Mouse (Mus musculus) macrophage (primary cell): ENCODE data around the gene Cd63. TPM values are rescaled to one million over a fixed set of nuclear protein-coding genes. Genes with fewer than 3 reads are reported as not detected.

ENCODE experiments used
- H3K27ac ChIP-seq: fragments of 350-480 bp; formaldehyde crosslinking; 2 replicates; pipeline ENCODE4 v1.9.0; 2021
- H3K36me3 ChIP-seq: fragments of 350-480 bp; formaldehyde crosslinking; 2 replicates; pipeline ENCODE4 v1.9.0; 2021; ENCODE audit errors: inconsistent target
- H3K4me3 ChIP-seq: fragments of 350-480 bp; formaldehyde crosslinking; 2 replicates; pipeline ENCODE4 v1.9.0; 2021; ENCODE audit errors: inconsistent target
- H3K79me2 ChIP-seq: fragments of 350-480 bp; formaldehyde crosslinking; 2 replicates; pipeline ENCODE4 v1.9.0; 2021; ENCODE audit errors: inconsistent target
- WGBS: methylation state at CpG from one replicate; pipeline ENCODE4 v1.1.7; 2026; ENCODE audit warnings: inconsistent platforms; ENCODE audit not compliant: missing documents; 5-methylcytosine and 5-hydroxymethylcytosine counted together
- polyA plus RNA-seq: library from polyadenylated mRNA; stranded (reverse); fragments of 250-400 nt; gene quantifications from 3 replicates; pipeline ENCODE4 v1.2.4, GENCODE M21; 2018; ENCODE audit warnings: inconsistent platforms
- total RNA-seq, 78 experiments: library from RNA; depleted of rRNA; stranded (reverse); fragments of 250-400 nt; gene quantifications; 1 replicate in 9 of 78; 2 replicates in 24 of 78; 3 replicates in 43 of 78; 4 replicates in 2 of 78; pipeline ENCODE4 v1.2.4; 2018; ENCODE audit warnings: inconsistent platforms in 56 of 78

Gene Cd63
- total RNA-seq (2018; cell fraction: chromatin; rRNA removed), result 100 to 1,000 TPM in 20 of 26 experiments, 10 to 100 TPM in 6; 64.3 to 309 (median 139) TPM
- total RNA-seq (2018; cell fraction: cytosol; rRNA removed), result 1,000 to 10,000 TPM in 13 of 26 experiments, 100 to 1,000 TPM in 13; 763 to 1,370 (median 956) TPM
- 1,000 to 10,000 TPM in 4 of 26 experiments, 100 to 1,000 TPM in 22; 352 to 1,389 (median 692) TPM for total RNA-seq (2018; cell fraction: nucleus; rRNA removed)
- polyA plus RNA-seq, result 1,227 to 1,611 TPM (median 1,544 TPM) in 3 replicates

DNA sequence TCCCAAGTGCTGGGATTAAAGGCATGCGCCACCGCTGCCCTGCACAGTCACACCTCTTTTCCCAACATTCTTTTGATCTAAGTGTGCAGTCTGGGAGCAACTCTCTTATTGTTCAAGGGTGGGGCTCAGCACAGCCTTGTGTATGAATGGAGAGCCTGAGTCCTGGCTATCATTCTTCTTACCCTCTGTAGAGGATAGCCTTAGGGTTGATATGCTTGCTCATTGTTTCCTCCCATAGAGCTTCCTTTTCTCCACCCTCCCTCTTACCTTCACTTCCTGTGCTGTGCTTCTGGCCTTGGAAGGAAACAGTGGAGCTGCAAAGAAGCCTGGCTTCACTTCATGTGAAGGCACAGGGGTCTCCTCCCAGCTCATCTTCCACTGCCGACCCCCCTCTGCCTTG is at the start of gene Cd63:
Cd63 (plus strand) TSS at position 292 of the 400 bp plus-strand sequence.
- peak within 1 kb of the TSS; percentile 66 for H3K27ac ChIP-seq
- H3K79me2 ChIP-seq, result no peaks in the 10 kb centered on the region
- H3K4me3 ChIP-seq, result no peak within 1 kb of the TSS
- 87% methylated on average over 3 of the region's 3 CpGs for WGBS
- no peaks in the 10 kb centered on the region for H3K36me3 ChIP-seq

DNA sequence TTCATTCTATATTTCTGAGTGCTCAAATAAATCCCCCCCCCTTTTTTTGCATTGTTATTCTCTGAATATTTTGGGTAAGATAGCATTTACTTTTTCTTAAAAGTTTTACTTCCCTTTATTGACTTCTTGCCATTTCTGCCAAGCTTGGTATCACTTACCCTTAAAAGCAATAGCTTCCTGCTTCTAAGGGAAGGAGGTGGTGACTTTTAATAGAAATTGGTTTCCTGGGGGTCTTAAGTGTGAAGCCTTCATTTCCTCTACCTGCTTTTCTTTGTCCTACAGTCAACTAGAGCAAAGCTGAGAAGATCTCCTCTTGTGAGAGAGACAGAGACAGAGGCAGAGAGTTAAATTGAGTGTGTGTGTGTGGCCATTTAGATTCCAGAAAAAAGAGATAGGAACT is 39.6 kb upstream of the Cd63 start:
- H3K4me3 ChIP-seq, result no peak overlapping the region
- H3K27ac ChIP-seq, result no peak overlapping the region
- H3K36me3 ChIP-seq, result peaks cover 34% of the 10 kb centered on the region
- no peaks in the 10 kb centered on the region for H3K79me2 ChIP-seq

GRCm38 (mm10) chr10:128866042-128866441 is 34.7 kb upstream of the Cd63 start:
- 92% methylated on average over 3 of the region's 3 CpGs for WGBS
- Histone ChIP-seq H3K27ac (no peak overlapping the region), H3K36me3 (0 out of 2 replicates have a peak, but pooled peaks cover 18% of the 10 kb centered on the region), H3K4me3 (no peak overlapping the region), H3K79me2 (no peaks in the 10 kb centered on the region)

- no peak overlapping the region for H3K4me3 ChIP-seq
- H3K27ac ChIP-seq, result no peak overlapping the region
- H3K79me2 ChIP-seq, result no peaks in the 10 kb centered on the region
- H3K36me3 ChIP-seq, result 0 out of 2 replicates have a peak, but pooled peaks cover 18% of the 10 kb centered on the region
- WGBS, result 100% methylated on average over 1 of the region's 1 CpGs
Measured at GRCm38 (mm10) chr10:128866518-128866917, 34.3 kb upstream of the Cd63 start.

- no peak overlapping the region for H3K4me3 ChIP-seq
- no peaks in the 10 kb centered on the region for H3K79me2 ChIP-seq
- WGBS, result 92% methylated on average over 3 of the region's 3 CpGs
- H3K27ac ChIP-seq, result no peak overlapping the region
- peaks cover 31% of the 10 kb centered on the region; the same call in 1 of the 2 replicates for H3K36me3 ChIP-seq
Measured at GRCm38 (mm10) chr10:128870341-128870740, 30.4 kb upstream of the Cd63 start.

DNA sequence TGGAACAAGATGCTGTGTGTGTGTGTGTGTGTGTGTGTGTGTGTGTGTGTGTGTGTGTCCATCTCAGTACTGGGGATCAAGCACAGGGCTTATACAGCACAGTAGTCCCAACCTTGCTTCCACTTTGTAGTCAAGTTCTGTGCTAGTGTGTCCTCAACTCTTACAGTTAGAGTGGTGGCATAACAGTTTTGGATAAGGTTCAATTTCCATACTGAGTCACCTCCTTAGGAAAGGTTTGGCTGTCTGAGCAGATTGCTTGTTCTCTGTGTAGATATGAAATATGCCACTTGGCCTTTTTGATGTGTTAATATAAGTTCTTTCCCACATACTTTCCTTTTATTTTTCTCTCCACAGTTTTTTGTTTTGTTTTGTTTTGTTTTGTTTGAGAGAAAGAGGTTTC is 22.5 kb upstream of the Cd63 start:
- Histone ChIP-seq H3K4me3 (no peak overlapping the region), H3K79me2 (no peaks in the 10 kb centered on the region), H3K27ac (no peak overlapping the region), H3K36me3 (peaks cover 14% of the 10 kb centered on the region; the same call in 1 of the 2 replicates)

DNA sequence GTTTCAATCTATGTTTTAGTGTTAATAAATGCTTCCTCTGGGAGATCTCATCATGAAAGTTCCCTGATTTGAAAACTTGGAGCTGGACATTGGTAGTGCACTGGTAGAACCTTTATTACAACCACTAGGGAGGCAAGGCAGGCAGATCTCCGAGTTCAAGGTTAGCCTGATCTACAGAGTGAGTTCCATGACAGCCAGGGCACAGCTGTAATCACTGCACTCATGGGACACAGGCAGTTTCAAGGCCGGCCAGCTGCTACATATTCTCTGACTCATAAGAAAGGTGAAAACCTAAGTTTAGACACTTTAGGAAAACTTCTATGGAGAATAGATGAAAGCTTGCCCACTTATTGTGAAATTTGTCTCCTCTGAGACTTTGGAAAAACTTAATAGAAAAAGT is 22.0 kb upstream of the Cd63 start:
- 89% methylated on average over 2 of the region's 2 CpGs for WGBS
- H3K4me3 ChIP-seq, result no peak overlapping the region
- peaks cover 9% of the 10 kb centered on the region; the same call in 1 of the 2 replicates for H3K36me3 ChIP-seq
- H3K79me2 ChIP-seq, result no peaks in the 10 kb centered on the region
- H3K27ac ChIP-seq, result no peak overlapping the region

GRCm38 (mm10) chr10:128882067-128882466 is 18.7 kb upstream of the Cd63 start:
- no peaks in the 10 kb centered on the region for H3K36me3 ChIP-seq
- no peak overlapping the region for H3K4me3 ChIP-seq
- no peaks in the 10 kb centered on the region for H3K79me2 ChIP-seq
- 96% methylated on average over 5 of the region's 5 CpGs for WGBS
- H3K27ac ChIP-seq, result no peak overlapping the region

DNA sequence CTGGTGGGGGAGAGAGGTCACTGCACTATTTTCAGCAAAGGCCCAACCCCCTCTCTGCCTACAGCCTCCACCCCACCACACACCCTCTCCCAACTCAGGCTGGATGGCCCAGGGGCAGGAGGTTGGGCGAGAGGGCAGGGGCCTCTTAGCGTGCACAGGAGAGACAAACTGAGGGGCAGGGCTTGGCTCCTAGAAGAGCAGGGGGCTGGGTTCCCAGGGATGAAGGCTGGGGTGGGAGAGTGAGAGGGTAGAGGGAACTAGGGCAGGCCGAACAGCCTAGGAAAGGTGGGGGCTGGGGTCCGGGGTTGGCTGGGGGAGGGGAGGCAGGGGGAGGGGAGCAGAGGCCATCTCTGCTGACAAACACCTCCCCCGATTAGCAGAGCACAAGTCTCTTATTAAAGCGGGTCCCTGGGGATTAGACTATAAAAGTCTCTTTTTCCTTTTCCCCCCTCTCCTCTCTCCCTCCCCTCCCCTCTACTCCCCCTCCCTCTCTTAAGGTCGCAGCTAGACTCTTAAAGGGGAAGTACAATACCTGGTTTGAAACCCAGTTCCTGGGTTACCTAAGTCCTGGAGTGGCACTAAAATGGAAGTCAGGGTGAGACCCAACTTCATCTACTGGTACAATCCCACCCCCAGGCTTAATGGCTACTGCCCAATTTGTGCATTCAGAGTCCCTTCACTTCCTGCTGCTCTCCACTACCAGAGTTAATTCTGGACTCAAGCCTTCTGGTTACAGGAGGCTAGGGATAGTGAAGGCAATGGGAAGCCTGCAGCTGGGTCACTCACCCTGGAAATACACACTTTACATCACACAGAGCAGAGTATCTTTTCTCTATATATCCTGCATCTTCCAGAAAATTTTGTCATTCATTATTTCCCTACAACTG is 11.6 kb upstream of the Cd63 start:
- 19% methylated on average over 6 of the region's 7 CpGs for WGBS
- H3K4me3 ChIP-seq, result no peak overlapping the region

DNA sequence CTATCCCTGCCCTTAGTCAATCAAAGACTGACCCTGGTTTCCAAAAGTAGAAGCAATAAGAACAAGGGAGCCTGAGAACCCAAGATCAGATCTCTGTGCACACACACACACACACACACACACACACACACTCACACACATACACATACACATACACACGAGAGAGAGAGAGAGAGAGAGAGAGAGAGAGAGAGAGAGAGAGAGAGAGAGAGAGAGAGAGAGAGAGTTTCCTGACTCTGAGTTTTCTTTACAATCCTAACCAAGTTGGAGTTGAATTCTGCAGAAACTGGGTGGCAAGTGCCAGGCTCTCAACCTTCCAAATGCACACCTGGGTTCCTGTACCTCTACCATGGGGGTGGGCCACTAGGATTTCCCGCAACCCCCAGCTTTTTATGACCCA is 10.9 kb upstream of the Cd63 start:
- H3K27ac ChIP-seq, result no peak overlapping the region
- 60% methylated on average over 2 of the region's 2 CpGs for WGBS
- no peak overlapping the region for H3K4me3 ChIP-seq
- H3K36me3 ChIP-seq, result no peaks in the 10 kb centered on the region
- H3K79me2 ChIP-seq, result no peaks in the 10 kb centered on the region

More for the DNA sequence above, 11.6 kb upstream of the Cd63 start:
- H3K36me3 ChIP-seq, result no peaks in the 10 kb centered on the region
- no peak overlapping the region for H3K27ac ChIP-seq
- no peaks in the 10 kb centered on the region for H3K79me2 ChIP-seq

- Histone ChIP-seq H3K4me3 (peak overlapping the region; percentile 10; the same call in 1 of the 2 replicates), H3K36me3 (no peaks in the 10 kb centered on the region), H3K27ac (no peak overlapping the region), H3K79me2 (no peaks in the 10 kb centered on the region)
- WGBS, result 8% methylated on average over 40 of the region's 40 CpGs
Measured at GRCm38 (mm10) chr10:128890383-128891295, 10.2 kb upstream of the Cd63 start.

DNA sequence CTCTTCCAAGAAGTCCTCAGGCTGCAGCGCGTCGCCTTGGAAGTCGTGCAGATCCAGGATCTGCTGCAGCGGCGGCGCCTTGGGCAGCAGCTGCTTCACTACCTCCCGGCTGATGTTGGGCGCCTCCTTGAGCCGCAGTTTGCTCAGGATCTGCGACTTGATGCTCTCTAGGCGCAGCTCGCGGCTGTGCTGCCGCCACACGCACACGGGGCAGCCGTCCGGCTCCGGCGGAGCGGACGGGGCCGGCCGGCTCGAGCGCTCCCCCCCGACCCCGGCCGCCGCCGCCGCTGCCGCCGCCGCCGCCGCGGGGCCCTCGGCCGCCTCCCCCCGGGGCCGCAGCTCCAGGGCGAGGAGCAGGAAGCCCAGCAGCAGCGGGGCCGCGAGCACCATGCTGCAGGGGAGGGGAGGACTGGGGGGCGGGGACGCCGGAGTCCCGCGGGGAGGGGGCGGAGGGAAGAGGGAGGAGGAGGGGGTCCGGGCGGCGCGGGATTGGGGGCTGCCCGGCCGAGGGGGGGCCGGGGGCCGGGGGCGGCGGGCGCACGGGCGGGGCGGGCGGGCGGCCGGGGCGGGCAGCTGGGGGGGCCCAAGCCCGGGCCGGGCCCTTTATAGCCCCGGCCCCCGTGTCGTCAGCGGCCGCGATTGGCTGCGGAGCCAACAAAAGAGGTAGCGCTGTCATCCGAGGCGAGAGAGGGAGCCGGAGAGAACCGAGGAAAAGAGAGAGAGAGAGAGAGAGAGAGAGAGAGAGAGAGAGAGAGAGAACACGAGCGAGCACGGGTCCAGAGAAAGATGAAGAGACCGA is 9.3 kb upstream of the Cd63 start, which contains the start of gene Gdf11:
Gdf11 (minus strand) TSS at position 423 of the 799 bp plus-strand sequence.
- under 1% methylated on average over 51 of the region's 89 CpGs for WGBS
- H3K4me3 ChIP-seq, result peak within 1 kb of the TSS; percentile 10; the same call in 1 of the 2 replicates
- no peaks in the 10 kb centered on the region for H3K79me2 ChIP-seq
- H3K36me3 ChIP-seq, result no peaks in the 10 kb centered on the region
- no peak within 1 kb of the TSS for H3K27ac ChIP-seq

DNA sequence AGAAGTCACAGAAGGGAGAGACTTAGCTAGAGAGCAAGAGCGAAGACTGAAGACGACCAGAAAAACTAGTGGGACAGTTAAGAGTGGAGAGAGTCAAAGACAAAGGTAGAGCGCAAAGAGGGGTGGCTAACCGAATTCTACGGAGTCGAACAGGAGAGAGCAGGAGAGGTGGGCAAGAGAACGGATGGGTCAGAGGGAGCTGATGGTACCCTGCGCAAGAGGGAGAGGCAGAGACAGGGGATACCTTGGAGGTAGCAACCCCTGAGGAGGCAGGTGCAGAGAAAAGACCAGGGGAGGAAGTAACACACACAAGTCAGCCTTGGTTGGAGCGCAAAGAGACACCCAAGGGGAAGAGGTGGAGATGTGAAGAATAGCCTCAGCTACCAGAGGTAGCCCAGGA is 8.5 kb upstream of the Cd63 start:
- no peak overlapping the region for H3K4me3 ChIP-seq
- 8% methylated on average over 8 of the region's 9 CpGs for WGBS
- no peaks in the 10 kb centered on the region for H3K36me3 ChIP-seq
- H3K79me2 ChIP-seq, result no peaks in the 10 kb centered on the region
- no peak overlapping the region for H3K27ac ChIP-seq

GRCm38 (mm10) chr10:128895437-128895836 is 5.4 kb upstream of the Cd63 start:
- no peaks in the 10 kb centered on the region for H3K79me2 ChIP-seq
- no peak overlapping the region for H3K27ac ChIP-seq
- H3K4me3 ChIP-seq, result no peak overlapping the region
- no peaks in the 10 kb centered on the region for H3K36me3 ChIP-seq
- 1% methylated on average over 9 of the region's 9 CpGs for WGBS
